Mouse (Mus musculus): ENCODE measurements around the gene Gprc5b. TPM values are rescaled to one million over a fixed set of nuclear protein-coding genes. Genes with fewer than 3 reads are reported as not detected.

Gprc5b gene
- polyA plus RNA-seq, 1 experiment from 2014 or later, result 11.3 TPM

DNA sequence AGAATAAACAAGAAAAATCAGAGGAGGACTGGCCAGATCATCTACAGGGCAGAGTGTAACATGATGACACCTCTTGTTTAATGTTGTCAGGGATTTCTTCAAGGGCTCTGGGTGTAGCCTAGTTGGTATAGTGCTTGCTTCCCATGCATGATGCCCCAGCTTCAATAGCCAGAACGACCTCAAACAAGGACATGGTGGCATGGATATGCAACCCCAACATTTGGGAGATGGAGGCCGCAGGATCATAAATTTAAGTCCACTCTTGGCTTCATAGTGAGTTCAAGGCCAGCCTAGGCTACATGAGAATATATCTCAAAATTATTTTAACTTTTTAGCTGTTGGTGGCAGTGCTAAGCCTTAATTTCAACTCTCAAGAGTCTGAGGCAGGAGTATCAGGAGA lies 67.7 kb downstream of the Gprc5b start:
- no peaks in the 10 kb centered on the region for H3K27me3 ChIP-seq
- no peaks in the 10 kb centered on the region for H3K9me3 ChIP-seq (replicated peaks)
- no peaks in the 10 kb centered on the region for H3K36me3 ChIP-seq
- H3K4me3 ChIP-seq (replicated peaks), result no peak overlapping the region
- no peak overlapping the region for H3K9ac ChIP-seq
- peaks cover 17% of the 10 kb centered on the region for H3K4me1 ChIP-seq
- H3K27ac ChIP-seq (replicated peaks), result no peak overlapping the region
- no peak for ATAC-seq (ENCODE audit: insufficient number of reproducible peaks, low FRiP score, low TSS enrichment, low read depth)
- no peak overlapping the region for H3K4me2 ChIP-seq (replicated peaks)
- WGBS, result 89% methylated on average over 2 of the region's 2 CpGs

DNA sequence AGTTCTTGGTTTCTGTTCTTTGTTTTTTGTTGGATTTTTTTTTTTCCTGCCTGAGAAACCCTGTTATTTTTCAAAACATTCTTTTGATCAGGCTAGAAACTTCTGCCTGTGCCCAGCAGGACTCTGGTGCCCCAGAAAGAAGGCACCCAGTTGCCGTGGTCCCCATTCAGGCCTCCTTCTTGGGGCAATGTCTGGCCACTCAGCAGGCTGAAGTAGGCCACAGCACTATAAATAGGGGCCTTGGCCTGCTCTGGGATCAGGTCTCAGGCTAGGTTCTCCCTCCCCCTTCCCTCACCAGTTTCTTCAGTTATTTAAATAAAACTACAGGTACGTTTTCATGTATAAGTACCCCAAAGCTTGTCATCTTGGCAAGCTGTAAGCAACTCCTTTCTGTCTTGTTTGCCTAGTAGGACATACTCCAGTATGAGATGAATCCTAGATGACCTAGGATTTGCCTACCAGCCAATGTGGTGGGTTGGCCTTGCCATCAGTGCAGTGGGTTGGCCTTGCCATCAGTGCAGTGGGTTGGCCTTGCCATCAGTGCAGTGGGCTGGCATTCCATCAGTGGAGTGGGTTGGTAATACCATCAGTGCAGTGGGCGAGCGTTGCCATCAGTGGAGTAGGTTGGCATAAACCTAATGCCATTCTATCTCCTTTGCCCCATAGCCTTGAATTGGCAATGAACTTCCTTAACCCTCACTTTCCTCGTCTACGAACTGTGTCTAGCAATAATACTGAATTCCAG lies 68.3 kb downstream of the Gprc5b start:
- Histone ChIP-seq H3K9me3 (replicated peaks) (no peaks in the 10 kb centered on the region), H3K9ac (no peak overlapping the region), H3K36me3 (no peaks in the 10 kb centered on the region), H3K27me3 (no peaks in the 10 kb centered on the region), H3K4me2 (replicated peaks) (no peak overlapping the region), H3K27ac (replicated peaks) (no peak overlapping the region), H3K4me1 (peaks cover 17% of the 10 kb centered on the region), H3K4me3 (replicated peaks) (no peak overlapping the region)
- no peak for ATAC-seq (ENCODE audit: insufficient number of reproducible peaks, low FRiP score, low TSS enrichment, low read depth)
- 90% methylated on average over 6 of the region's 6 CpGs for WGBS

DNA sequence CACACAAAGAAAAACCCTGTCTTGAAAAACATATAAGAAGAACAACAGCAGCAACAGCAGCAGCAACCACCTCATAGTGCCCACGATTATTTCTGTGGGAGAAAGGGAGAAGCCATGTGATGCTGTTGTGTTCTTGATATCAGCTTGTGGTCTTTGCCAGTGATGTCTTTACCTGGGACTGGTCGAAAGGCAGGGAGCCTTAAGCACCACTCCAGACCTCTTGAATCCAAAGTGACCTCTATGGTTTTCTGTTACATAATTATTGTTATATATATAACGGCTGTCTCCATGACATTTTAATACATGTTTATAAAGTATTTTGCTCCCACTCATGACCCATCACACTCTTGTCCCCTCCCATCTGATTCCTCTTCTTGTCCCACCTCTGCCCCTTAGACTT lies 69.5 kb downstream of the Gprc5b start:
- no peak overlapping the region for H3K4me3 ChIP-seq (replicated peaks)
- no peak overlapping the region for H3K9ac ChIP-seq
- no peaks in the 10 kb centered on the region for H3K27me3 ChIP-seq
- peaks cover 17% of the 10 kb centered on the region for H3K4me1 ChIP-seq
- no peak overlapping the region for H3K4me2 ChIP-seq (replicated peaks)
- no peaks in the 10 kb centered on the region for H3K36me3 ChIP-seq
- WGBS, result 76% methylated on average over 3 of the region's 3 CpGs
- no peak for ATAC-seq (ENCODE audit: insufficient number of reproducible peaks, low FRiP score, low TSS enrichment, low read depth)
- no peak overlapping the region for H3K27ac ChIP-seq (replicated peaks)
- no peaks in the 10 kb centered on the region for H3K9me3 ChIP-seq (replicated peaks)

DNA sequence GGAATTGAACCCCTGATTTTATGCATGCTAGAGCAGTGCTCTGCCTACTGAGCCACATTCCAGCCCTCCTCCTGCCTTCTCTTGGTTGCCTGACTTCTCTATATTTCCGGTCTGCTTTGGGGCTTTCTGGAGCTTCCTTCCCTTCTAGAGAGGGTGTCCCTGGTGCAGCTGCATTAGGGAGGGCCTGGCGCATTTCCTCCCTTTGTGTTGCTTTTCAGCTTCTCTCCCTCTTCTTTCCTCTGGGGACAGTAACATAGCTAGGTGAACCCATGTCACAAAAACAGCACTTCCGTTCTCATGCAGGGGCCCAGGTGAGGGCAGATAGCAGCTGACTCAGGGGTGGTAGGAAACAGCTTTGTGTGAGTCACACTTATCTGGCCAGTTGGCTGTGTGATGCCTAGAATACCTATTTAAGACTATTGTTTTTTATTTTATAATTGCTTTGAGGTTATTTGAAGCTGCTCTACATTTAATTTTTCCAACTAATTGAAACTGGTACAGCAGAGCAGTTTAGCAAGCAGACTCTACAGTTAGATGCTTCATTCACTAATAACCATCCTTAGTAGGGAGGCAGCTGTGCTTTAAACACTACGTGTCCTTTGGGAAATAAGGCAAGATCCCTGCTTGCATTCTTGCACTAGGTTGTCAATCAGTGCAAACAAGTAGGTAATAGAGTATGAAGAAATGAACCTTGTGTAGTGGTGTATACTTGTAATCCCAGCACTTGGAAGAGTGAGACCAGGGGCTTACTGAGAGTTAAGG lies 72.4 kb downstream of the Gprc5b start:
- H3K4me2 ChIP-seq (replicated peaks), result no peak overlapping the region
- WGBS, result 53% methylated on average over 4 of the region's 4 CpGs
- H3K9me3 ChIP-seq (replicated peaks), result no peaks in the 10 kb centered on the region
- H3K27me3 ChIP-seq, result no peaks in the 10 kb centered on the region
- no peak for ATAC-seq (ENCODE audit: insufficient number of reproducible peaks, low FRiP score, low TSS enrichment, low read depth)
- no peak overlapping the region; the same call in 1 of the 2 replicates for H3K27ac ChIP-seq (replicated peaks)
- no peak overlapping the region for H3K9ac ChIP-seq
- H3K36me3 ChIP-seq, result no peaks in the 10 kb centered on the region
- no peaks in the 10 kb centered on the region for H3K4me1 ChIP-seq
- H3K4me3 ChIP-seq (replicated peaks), result no peak overlapping the region

Other genes starting within 250 kb of the Gprc5b start
- 4.3 and 5.4 TPM in 2 replicates for gene Iqck, start 139.5 kb downstream of the Gprc5b start, polyA plus RNA-seq (2015; fragmentation: Nextera tagmentation; extraction: Ambion mirVana)
- 86.7 and 95.2 TPM in 2 replicates for gene Knop1, start 139.0 kb downstream of the Gprc5b start, polyA plus RNA-seq (2015; fragmentation: Nextera tagmentation; extraction: Ambion mirVana)
- gene Gpr139, start 189.4 kb upstream of the Gprc5b start, polyA plus RNA-seq (2015; fragmentation: Nextera tagmentation; extraction: Ambion mirVana), result not detected in 2 replicates